Mouse (Mus musculus) B cell, adult 67 days (primary cell): Measurements from ENCODE around the gene Nsrp1. TPM values are rescaled to one million over a fixed set of nuclear protein-coding genes. Genes with fewer than 3 reads are reported as not detected.

Source experiments
- total RNA-seq, 2 experiments: library from RNA; stranded (reverse); gene quantifications; 4 replicates each; pipeline ENCODE4 v1.2.4; 2023

Nsrp1 gene
- 10 to 100 TPM; 25.5 to 27.9 TPM for total RNA-seq

DNA sequence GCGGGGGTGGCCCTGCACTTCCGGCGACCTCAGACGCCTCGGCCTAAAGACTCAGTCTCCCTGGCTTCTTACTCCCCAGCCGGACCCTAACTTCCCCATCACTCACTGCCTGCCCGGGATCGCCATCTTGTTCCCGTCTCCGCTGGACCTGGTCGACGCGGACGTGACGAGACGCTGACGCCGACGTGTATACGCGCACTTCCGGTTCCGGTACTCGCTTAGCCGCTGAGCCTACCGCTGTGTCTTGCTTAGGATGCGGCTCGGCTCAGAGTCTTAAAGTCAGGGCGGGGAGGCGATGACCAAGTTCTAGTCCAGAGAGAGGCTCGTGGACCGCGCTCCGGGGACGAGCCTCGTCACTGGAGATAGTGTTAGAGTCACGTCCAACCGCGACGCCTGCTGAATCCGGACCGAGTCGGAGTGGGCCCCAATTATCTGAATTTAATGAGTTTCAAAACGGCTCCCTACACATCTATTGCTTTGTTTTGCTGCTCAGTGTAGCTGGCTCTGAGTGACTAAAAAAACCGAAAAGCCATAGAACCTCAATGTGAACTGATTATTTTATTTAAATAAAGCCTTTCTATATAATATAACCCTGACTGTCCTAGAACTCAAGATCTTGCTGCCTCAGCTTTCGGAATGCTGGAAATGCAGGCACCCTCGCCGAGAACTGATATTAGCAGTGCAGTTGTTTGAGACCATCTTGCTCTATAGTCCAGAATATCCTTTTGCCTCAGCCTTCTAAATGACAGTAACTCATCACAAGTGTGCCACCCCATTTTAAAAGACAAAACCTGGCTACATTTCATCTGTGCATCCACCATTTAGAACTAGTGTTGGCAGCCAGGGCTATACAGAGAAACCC is at the start of gene Nsrp1:
Nsrp1 (minus strand) TSS at position 163 of the 862 bp plus-strand sequence.

GRCm38 (mm10) chr11:76997916-76998704 is 80.1 kb downstream of the Nsrp1 start, which contains the start of gene Slc6a4:
TSS of gene Slc6a4 (plus strand) at chr11:76998603.

Other genes with a start within 250 kb of the Nsrp1 start
- gene Cpd, start 231.4 kb downstream of the Nsrp1 start, total RNA-seq: 1 to 10 TPM; 1.1 to 1.2 TPM
- gene Tmigd1, start 176.3 kb downstream of the Nsrp1 start, total RNA-seq: not detected
- gene Blmh, start 153.6 kb downstream of the Nsrp1 start, total RNA-seq: 10 to 100 TPM; 43.8 to 50.3 TPM
- not detected for gene Slc6a4, start 79.8 kb downstream of the Nsrp1 start, total RNA-seq
- gene Efcab5, start 110.5 kb upstream of the Nsrp1 start, total RNA-seq: 1 to 10 TPM in 1 of 2 experiments, under 1 TPM in 1; 0.59 to 2.4 TPM
- gene Ssh2, start 137.9 kb upstream of the Nsrp1 start, total RNA-seq: 100 to 1,000 TPM; 137 to 172 TPM